8 mouse cellular contexts compared by ENCODE assay signal in the genomic region with DNA sequence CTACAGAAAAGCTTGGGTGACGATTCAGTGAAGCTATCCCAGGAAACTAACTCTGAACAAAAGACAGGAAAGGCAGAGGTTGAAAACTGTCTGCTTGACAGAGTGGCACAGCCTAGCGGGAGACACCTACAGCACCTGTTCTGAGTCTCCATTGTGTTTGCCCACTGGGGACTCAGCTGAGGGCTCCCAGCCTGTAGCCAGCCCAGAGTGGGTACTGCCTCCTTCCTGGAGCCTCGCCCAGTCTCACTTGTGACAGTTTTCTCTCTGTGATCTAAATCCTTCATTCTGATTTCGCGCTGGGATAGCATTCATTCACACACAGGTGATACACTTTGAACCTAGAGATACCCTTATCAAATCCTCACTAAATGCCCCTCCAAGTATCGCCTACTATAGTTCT. TPM values are rescaled to one million over a fixed set of nuclear protein-coding genes. Genes with fewer than 3 reads are reported as not detected.
A peak's percentile ranks its signal among the peaks of the same experiment; 100 is the strongest.
DNase-seq lines count a peak whose midpoint lies in the region; ATAC-seq and TF ChIP-seq lines count a peak whose summit lies in the region.

No protein-coding gene starts in this region.

- peak overlapping the region; percentile 65 for H3K4me3 ChIP-seq in forebrain, postnatal 0 days (ENCODE audit: low read depth, low read length)
- peak overlapping the region; percentile 73 for H3K4me3 ChIP-seq in limb, embryonic 10.5 days
- peak overlapping the region; percentile 43 for H3K4me3 ChIP-seq in myocyte

- no peak overlapping the region for H3ac ChIP-seq in myocyte (ENCODE audit: control insufficient read depth, insufficient read length)

- no peaks in the 10 kb centered on the region for H3K27me3 ChIP-seq in forebrain, postnatal 0 days (ENCODE audit: insufficient read depth, low read length)
- H3K27me3 ChIP-seq in limb, embryonic 10.5 days (ENCODE audit: low read depth, poor library complexity, severe bottlenecking) = no peaks in the 10 kb centered on the region
- H3K27me3 ChIP-seq in myocyte (ENCODE audit: control insufficient read depth, insufficient read depth, insufficient read length) = no peaks in the 10 kb centered on the region

- no peaks in the 10 kb centered on the region for H3K79me2 ChIP-seq in myocyte (ENCODE audit: control insufficient read depth, insufficient read depth)

- peak; percentile 22 to 25 for DNase-seq in left cerebral cortex, adult 18-20 months (ENCODE audit: low spot score in 2 of 2)
- no peak for DNase-seq in left cerebral cortex, adult 11 months (ENCODE audit: low spot score)
- peak; percentile 70 for DNase-seq in forebrain, postnatal 0 days
- no peak for DNase-seq in limb, embryonic 10.5 days (ENCODE audit: low spot score)
- no peak for DNase-seq in ovary, postnatal 36 days (ENCODE audit: low spot score)
- no peak for DNase-seq in adrenal gland, postnatal 25 days
- DNase-seq in testis, postnatal 14 days (ENCODE audit: low spot score) = no peak

- no peaks in the 10 kb centered on the region for H3K36me3 ChIP-seq in forebrain, postnatal 0 days (ENCODE audit: insufficient read depth)
- peaks cover 2% of the 10 kb centered on the region; the same call in 1 of the 2 replicates for H3K36me3 ChIP-seq in limb, embryonic 10.5 days
- no peaks in the 10 kb centered on the region for H3K36me3 ChIP-seq in myocyte (ENCODE audit: control insufficient read depth, insufficient read depth)

- WGBS in forebrain, postnatal 0 days = 12% methylated on average over 6 of the region's 6 CpGs
- 17% methylated on average over 6 of the region's 6 CpGs for WGBS in limb, embryonic 10.5 days

- H3K9ac ChIP-seq in forebrain, postnatal 0 days = peak overlapping the region; percentile 63

- ATAC-seq in forebrain, postnatal 0 days = no peak

- no peaks in the 10 kb centered on the region for H3K9me3 ChIP-seq in forebrain, postnatal 0 days (ENCODE audit: low read length)
- no peaks in the 10 kb centered on the region for H3K9me3 ChIP-seq in limb, embryonic 10.5 days (replicated peaks)

- H3K4me2 ChIP-seq in forebrain, postnatal 0 days (ENCODE audit: low read depth) = peak overlapping the region; percentile 67
- H3K4me2 ChIP-seq in myocyte (ENCODE audit: low read depth) = peak overlapping the region; percentile 86

- no peak for TF ChIP-seq POLR2A in myocyte (IDR thresholded peaks at IDR 0.05; ENCODE audit: insufficient read length, low read depth)

- peaks cover 3% of the 10 kb centered on the region; the same call in 1 of the 2 replicates for H3K4me1 ChIP-seq in forebrain, postnatal 0 days (ENCODE audit: insufficient read depth)
- H3K4me1 ChIP-seq in limb, embryonic 10.5 days = peaks cover 26% of the 10 kb centered on the region

- TF ChIP-seq CTCF in forebrain, postnatal 0 days (IDR thresholded peaks at IDR 0.05; ENCODE audit: low read depth) = peak; percentile 24; the same call in 1 of the 2 replicates

- H3K27ac ChIP-seq in forebrain, postnatal 0 days (ENCODE audit: low read depth, low read length) = peak overlapping the region; percentile 81
- peak overlapping the region; percentile 95 for H3K27ac ChIP-seq in limb, embryonic 10.5 days

TF ChIP-seq in myocyte, 11 proteins besides CTCF, POLR2A, EP300 and RAD21:
- TF ChIP-seq TCF12 (IDR thresholded peaks at IDR 0.05; ENCODE audit: insufficient read depth, poor library complexity, severe bottlenecking) = no peak
- TF ChIP-seq MYOD1 (IDR thresholded peaks at IDR 0.05; ENCODE audit: control insufficient read depth in 1 of 3, insufficient read length in 2 of 3, low read depth in 2 of 3) = peak in 2 of 3 experiments; percentile 25 to 27
- no peak for TF ChIP-seq E2F4 (IDR thresholded peaks at IDR 0.05; ENCODE audit: insufficient read depth)
TF ChIP-seq in myocyte: peak in this region for 1.

RNA-seq across cellular contexts. Expression of a gene that starts 1.5 kb away (rescaled TPM):
- total RNA-seq in left cerebral cortex, adult 18-20 months (2021) = 100 to 1,000 TPM; 130 to 136 TPM
- 114 and 130 TPM in 2 replicates for total RNA-seq in forebrain, postnatal 0 days (2014; rRNA removed)
- 39.2 and 45.5 TPM in 2 replicates for polyA plus RNA-seq in forebrain, postnatal 0 days (2015; fragmentation: Nextera tagmentation; extraction: Ambion mirVana)
- polyA plus RNA-seq in limb, embryonic 10.5 days (2016; fragmentation: Nextera tagmentation; extraction: Ambion mirVana) = 38.8 and 84.8 TPM in 2 replicates
- polyA plus RNA-seq in myocyte (2012; fragmentation: generic; extraction: Trizol) = 19.6 TPM
- 4.3 and 7.1 TPM in 2 replicates for total RNA-seq in adrenal gland, postnatal 25 days (2021)

Comparison
In these comparisons a context has a peak if more than half of its experiments do, and no peak if none do; other contexts are left out.
1. DNase-seq: peak in left cerebral cortex, adult 18-20 months (2 of 2) and forebrain, postnatal 0 days (single experiment); none in left cerebral cortex, adult 11 months (single experiment), limb, embryonic 10.5 days (single experiment), ovary, postnatal 36 days (single experiment), adrenal gland, postnatal 25 days (single experiment) and testis, postnatal 14 days (single experiment).
2. RNA of a gene that starts 1.5 kb away (total RNA-seq): 130 to 136 TPM in left cerebral cortex, adult 18-20 months and 114 to 130 TPM in forebrain, postnatal 0 days; 4.3 to 7.1 TPM in adrenal gland, postnatal 25 days; every median in the first group is over 10 times any median in the second.
3. Peak in every context shown above with its lines, with median percentiles within 50 percentile points of each other: H3K4me3 ChIP-seq.